9 mouse cellular contexts compared by ENCODE assay signal in the genomic region with DNA sequence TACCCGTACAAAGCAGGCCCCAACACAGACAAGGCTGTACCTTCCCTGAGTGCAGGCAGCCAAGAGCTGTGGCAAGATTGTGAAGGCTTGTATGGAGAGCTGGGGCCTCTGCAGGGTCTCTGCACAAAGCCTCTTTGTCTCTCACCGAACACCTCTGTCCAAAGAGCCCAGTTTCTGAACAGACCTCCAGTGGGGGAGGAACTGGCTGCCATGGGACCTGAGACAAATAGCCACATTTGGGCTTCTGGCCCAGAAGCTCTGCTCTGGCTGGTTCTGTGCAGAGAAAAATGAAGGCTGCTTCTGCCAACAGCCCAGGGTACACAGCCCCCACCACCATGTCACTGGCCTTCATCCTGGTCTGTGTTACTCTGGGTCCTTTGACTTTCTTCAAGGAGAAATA. TPM values are rescaled to one million over a fixed set of nuclear protein-coding genes. Genes with fewer than 3 reads are reported as not detected.
DNase-seq lines count a peak whose midpoint lies in the region; ATAC-seq and TF ChIP-seq lines count a peak whose summit lies in the region.
"Had no signal": no experiment of that assay in that cellular context is flagged by ENCODE, and none has a peak within 500 bp of the region (broad histone marks: within the 10 kb centered on the region; RNA-seq: fewer than 3 reads in every experiment).

No protein-coding gene starts in this region.

- no peak overlapping the region for H3K4me3 ChIP-seq in hindbrain, embryonic 13.5 days
- H3K4me3 ChIP-seq in hindbrain, embryonic 11.5 days (ENCODE audit: low read depth, low read length), result no peak overlapping the region

- H3K9me3 ChIP-seq in hindbrain, embryonic 13.5 days, result peaks cover 3% of the 10 kb centered on the region; the same call in 1 of the 2 replicates
- H3K9me3 ChIP-seq in hindbrain, embryonic 11.5 days (ENCODE audit: control insufficient read depth, low read length), result no peaks in the 10 kb centered on the region
- H3K9me3 ChIP-seq: G1E had no signal

- TF ChIP-seq CTCF in brain, embryonic 14.5 days (IDR thresholded peaks at IDR 0.05; ENCODE audit: borderline replicate concordance, extremely low read depth, insufficient read depth, insufficient read length), result no peak

- H3K4me2 ChIP-seq in hindbrain, embryonic 13.5 days, result no peak overlapping the region
- H3K4me2 ChIP-seq in hindbrain, embryonic 11.5 days (replicated peaks; ENCODE audit: low read depth, low read length), result no peak overlapping the region

- peaks cover 10% of the 10 kb centered on the region for H3K4me1 ChIP-seq in hindbrain, embryonic 13.5 days (replicated peaks)
- no peaks in the 10 kb centered on the region for H3K4me1 ChIP-seq in hindbrain, embryonic 11.5 days (replicated peaks; ENCODE audit: control insufficient read depth, insufficient read depth, low read length)

- H3K27ac ChIP-seq in hindbrain, embryonic 13.5 days, result peak overlapping the region; percentile 60; the same call in 1 of the 2 replicates
- no peak overlapping the region for H3K27ac ChIP-seq in hindbrain, embryonic 11.5 days (ENCODE audit: low read depth, low read length)

- WGBS in hindbrain, embryonic 13.5 days, result 43% methylated on average over 2 of the region's 2 CpGs
- WGBS in hindbrain, embryonic 11.5 days, result 48% methylated on average over 2 of the region's 2 CpGs

- TF ChIP-seq POLR2A in brain, embryonic 14.5 days (IDR thresholded peaks at IDR 0.05; ENCODE audit: borderline replicate concordance, extremely low read depth, insufficient read depth, insufficient read length, poor library complexity, severe bottlenecking), result no peak

- no peak for DNase-seq in hindbrain, embryonic 11.5 days (ENCODE audit: low spot score)
- DNase-seq in brain, embryonic 14.5 days (ENCODE audit: low read depth), result peak; percentile 90
- DNase-seq in fibroblast of lung, adult 2 months (ENCODE audit: low read depth), result peak; percentile 74
- peak; percentile 73 for DNase-seq in layer of hippocampus, adult 9-11 months
- DNase-seq in right cerebral cortex, postnatal 25 days, result no peak
- DNase-seq in thymus, postnatal 14 days, result no peak
- DNase-seq in embryo, embryonic 11 days, result no peak

- H3K27me3 ChIP-seq in hindbrain, embryonic 13.5 days, result no peaks in the 10 kb centered on the region
- H3K27me3 ChIP-seq in hindbrain, embryonic 11.5 days (ENCODE audit: control insufficient read depth, insufficient read depth, low read length), result no peaks in the 10 kb centered on the region

- ATAC-seq in hindbrain, embryonic 13.5 days (ENCODE audit: low FRiP score), result peak; percentile 82
- ATAC-seq in hindbrain, embryonic 11.5 days (ENCODE audit: low FRiP score), result no peak

- peaks cover 90% of the 10 kb centered on the region for H3K36me3 ChIP-seq in hindbrain, embryonic 13.5 days
- no peaks in the 10 kb centered on the region for H3K36me3 ChIP-seq in hindbrain, embryonic 11.5 days (ENCODE audit: control insufficient read depth, insufficient read depth, low read length)

- H3K9ac ChIP-seq in hindbrain, embryonic 13.5 days, result no peak overlapping the region
- H3K9ac ChIP-seq in hindbrain, embryonic 11.5 days (ENCODE audit: low read depth, low read length), result no peak overlapping the region

RNA-seq across cellular contexts. Expression of gene Entpd6, which starts 16.8 kb away (rescaled TPM):
- 49.1 and 55.8 TPM in 2 replicates for polyA plus RNA-seq in hindbrain, embryonic 13.5 days (2015; fragmentation: Nextera tagmentation; extraction: Ambion mirVana)
- 24.2 and 25.6 TPM in 2 replicates for polyA plus RNA-seq in hindbrain, embryonic 11.5 days (2014; fragmentation: Nextera tagmentation; extraction: Ambion mirVana)
- 52.0 and 52.8 TPM in 2 replicates for polyA plus RNA-seq in brain, embryonic 14.5 days (2012; rRNA removed)

RNA-seq across cellular contexts. Expression of gene Pygb, which starts 20.9 kb away (rescaled TPM):
- 89.3 and 94.9 TPM in 2 replicates for polyA plus RNA-seq in hindbrain, embryonic 13.5 days (2015; fragmentation: Nextera tagmentation; extraction: Ambion mirVana)
- 29.8 and 35.3 TPM in 2 replicates for polyA plus RNA-seq in hindbrain, embryonic 11.5 days (2014; fragmentation: Nextera tagmentation; extraction: Ambion mirVana)
- 56.6 and 75.8 TPM in 2 replicates for polyA plus RNA-seq in brain, embryonic 14.5 days (2012; rRNA removed)

Comparison
In these comparisons a context has a peak if more than half of its experiments do, and no peak if none do; other contexts are left out.
1. DNase-seq: peak in brain, embryonic 14.5 days (single experiment), fibroblast of lung, adult 2 months (single experiment) and layer of hippocampus, adult 9-11 months (single experiment); none in hindbrain, embryonic 11.5 days (single experiment), right cerebral cortex, postnatal 25 days (single experiment), thymus, postnatal 14 days (single experiment) and embryo, embryonic 11 days (single experiment).